Mouse (Mus musculus) liver, embryonic 11.5 days (tissue): ENCODE measurements around the gene Pnma5. TPM values are rescaled to one million over a fixed set of nuclear protein-coding genes. Genes with fewer than 3 reads are reported as not detected.
A peak's percentile ranks its signal among the peaks of the same experiment; 100 is the strongest.

Source experiments
- ATAC-seq: fragments of 200-750 bp; cut with Nextera tagmentation; replicated peaks from 2 replicates; pipeline ENCODE4 v1.8.0; 2017; ENCODE audit warnings: moderate number of reproducible peaks, mild to moderate bottlenecking, moderate TSS enrichment, moderate library complexity; ENCODE audit not compliant: low FRiP score
- DNase-seq: peaks from one replicate; pipeline ENCODE4 v3.0.0-alpha.2; 2017; ENCODE audit warnings: low spot score
- H3K27ac ChIP-seq: fragments of 300-500 bp; sonication (generic); 2 replicates; pipeline ENCODE4 v1.5.1; 2014; ENCODE audit warnings: mild to moderate bottlenecking, low read depth, low read length, control low read depth
- H3K27me3 ChIP-seq: fragments of 300-500 bp; sonication (generic); replicated peaks from 2 replicates; pipeline ENCODE4 v1.6.1; 2014; ENCODE audit warnings: low read length, mixed read lengths; ENCODE audit not compliant: control insufficient read depth, insufficient read depth
- H3K36me3 ChIP-seq: fragments of 300-500 bp; sonication (generic); 2 replicates; pipeline ENCODE4 v1.6.1; 2014; ENCODE audit warnings: mild to moderate bottlenecking, low read length, moderate library complexity, mixed read lengths; ENCODE audit not compliant: control insufficient read depth, insufficient read depth
- H3K4me1 ChIP-seq: fragments of 300-500 bp; sonication (generic); replicated peaks from 2 replicates; pipeline ENCODE4 v1.6.1; 2014; ENCODE audit warnings: low read length, mixed read lengths; ENCODE audit not compliant: control insufficient read depth, insufficient read depth
- H3K4me2 ChIP-seq: fragments of 300-500 bp; sonication (generic); 2 replicates; pipeline ENCODE4 v1.6.1; 2014; ENCODE audit warnings: mild to moderate bottlenecking, control low read depth, moderate library complexity
- H3K4me3 ChIP-seq: fragments of 300-500 bp; sonication (generic); 2 replicates; pipeline ENCODE4 v1.5.1; 2014; ENCODE audit warnings: low read depth, low read length, control low read depth
- H3K9ac ChIP-seq: fragments of 300-500 bp; sonication (generic); 2 replicates; pipeline ENCODE4 v1.6.1; 2014; ENCODE audit warnings: low read depth, low read length, control low read depth
- H3K9me3 ChIP-seq: fragments of 300-500 bp; sonication (generic); 2 replicates; pipeline ENCODE4 v1.6.1; 2016; ENCODE audit warnings: low read length, inconsistent platforms, mixed read lengths; ENCODE audit not compliant: control insufficient read depth
- WGBS: fragments of 180-500 bp; shearing (Covaris S2); extraction: QIAGEN DNeasy Blood & Tissue Kit; methylation state at CpG from one replicate; pipeline ENCODE4 v1.1.7; 2014; 5-methylcytosine and 5-hydroxymethylcytosine counted together
- microRNA counts: library from miRNA; unstranded; fragments of <30 nt; microRNA quantifications from one replicate; lab custom pipeline; 2015
- microRNA-seq: library from miRNA; unstranded; fragments of <30 nt; microRNA quantifications from one replicate; pipeline ENCODE4, GENCODE M21; 2017; ENCODE audit warnings: borderline number of aligned reads
- polyA plus RNA-seq: library from polyadenylated mRNA; unstranded; fragments of >200 nt; fragmentation: Nextera tagmentation; extraction: Ambion mirVana; gene quantifications from 2 replicates; pipeline ENCODE4 v1.2.1, GENCODE M21; 2014

Pnma5 gene
- polyA plus RNA-seq, 1 experiment from 2014 or later, result not detected

DNA sequence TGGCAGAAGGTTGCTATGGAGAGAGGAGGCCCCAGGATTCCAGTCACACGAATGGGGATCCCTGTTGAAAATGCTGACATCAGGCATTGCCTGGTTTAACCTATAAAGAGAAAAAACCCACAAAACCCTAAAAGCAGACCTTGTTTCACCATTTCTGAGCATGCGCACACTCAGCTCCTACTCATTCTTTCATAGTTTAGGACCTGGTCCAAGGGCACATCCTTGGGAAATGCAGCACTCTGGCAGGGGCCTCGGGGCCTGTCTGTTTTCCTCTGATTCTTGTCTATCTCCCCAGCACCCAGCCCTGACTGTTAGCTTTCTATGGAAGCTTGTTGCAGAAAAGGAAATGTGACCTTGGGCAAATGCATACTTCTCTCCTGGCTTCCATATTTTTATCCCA lies 46.3 kb downstream of the Pnma5 start:
- no peak overlapping the region for H3K27ac ChIP-seq
- no peaks in the 10 kb centered on the region for H3K36me3 ChIP-seq
- H3K4me2 ChIP-seq, result no peak overlapping the region
- H3K9ac ChIP-seq, result no peak overlapping the region
- peaks cover 29% of the 10 kb centered on the region for H3K27me3 ChIP-seq
- ATAC-seq, result no peak
- H3K4me3 ChIP-seq, result no peak overlapping the region
- H3K4me1 ChIP-seq, result no peaks in the 10 kb centered on the region
- no peak for DNase-seq
- no peaks in the 10 kb centered on the region for H3K9me3 ChIP-seq
- WGBS, result 69% methylated on average over 3 of the region's 3 CpGs

DNA sequence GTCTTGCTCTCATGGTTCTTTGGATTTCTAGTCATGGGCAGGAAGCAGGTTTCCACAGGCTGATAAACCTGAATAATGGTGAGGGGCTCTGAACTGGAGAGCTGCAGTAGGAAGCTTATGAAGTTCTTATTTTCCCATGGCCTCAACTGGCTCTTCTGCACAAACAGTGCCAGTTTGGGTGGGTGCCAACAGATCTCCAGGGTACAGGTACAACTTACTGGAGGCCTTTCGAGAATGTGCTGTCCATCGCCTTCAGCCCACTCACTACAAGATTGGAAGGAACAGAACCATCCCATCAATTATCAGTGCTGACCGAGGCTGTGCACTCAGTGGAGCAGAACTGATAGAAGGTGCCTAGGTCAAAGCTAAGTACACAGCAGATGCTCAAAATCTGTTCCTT lies 48.5 kb downstream of the Pnma5 start:
- no peaks in the 10 kb centered on the region; the same call in 1 of the 2 replicates for H3K4me1 ChIP-seq
- ATAC-seq (no peak), DNase-seq (no peak)
- no peak overlapping the region for H3K9ac ChIP-seq
- H3K9me3 ChIP-seq, result no peaks in the 10 kb centered on the region
- no peak overlapping the region for H3K4me2 ChIP-seq
- no peak overlapping the region for H3K27ac ChIP-seq
- no peak overlapping the region for H3K4me3 ChIP-seq
- 80% methylated on average over 3 of the region's 3 CpGs for WGBS
- peaks cover 34% of the 10 kb centered on the region for H3K27me3 ChIP-seq
- H3K36me3 ChIP-seq, result no peaks in the 10 kb centered on the region

DNA sequence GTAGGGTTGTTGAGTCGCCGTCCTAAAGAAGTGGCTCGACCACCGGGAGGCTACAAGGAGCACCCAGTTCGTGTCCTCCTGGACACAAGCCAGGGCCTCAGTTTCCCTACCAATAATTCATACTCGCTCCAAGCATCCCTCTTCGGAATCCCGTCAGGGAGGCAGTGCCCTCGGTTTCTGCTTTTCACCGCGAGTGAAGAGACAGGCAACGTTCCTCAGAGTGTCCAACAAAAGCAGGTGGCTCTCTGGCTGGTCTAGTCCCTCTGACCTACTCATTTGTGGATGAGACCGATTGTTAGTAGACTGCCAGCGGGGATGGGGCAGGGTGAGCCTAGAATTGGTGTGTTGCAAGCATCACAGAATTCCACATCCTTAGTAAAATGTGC lies 49.4 kb downstream of the Pnma5 start:
- Histone ChIP-seq H3K4me3 (peak overlapping the region; percentile 41), H3K9me3 (no peaks in the 10 kb centered on the region), H3K4me1 (no peaks in the 10 kb centered on the region; the same call in 1 of the 2 replicates), H3K9ac (no peak overlapping the region), H3K27ac (no peak overlapping the region), H3K36me3 (no peaks in the 10 kb centered on the region), H3K27me3 (peaks cover 36% of the 10 kb centered on the region), H3K4me2 (peak overlapping the region; percentile 68)
- ATAC-seq (no peak), DNase-seq (no peak)
- WGBS, result 21% methylated on average over 14 of the region's 14 CpGs

DNA sequence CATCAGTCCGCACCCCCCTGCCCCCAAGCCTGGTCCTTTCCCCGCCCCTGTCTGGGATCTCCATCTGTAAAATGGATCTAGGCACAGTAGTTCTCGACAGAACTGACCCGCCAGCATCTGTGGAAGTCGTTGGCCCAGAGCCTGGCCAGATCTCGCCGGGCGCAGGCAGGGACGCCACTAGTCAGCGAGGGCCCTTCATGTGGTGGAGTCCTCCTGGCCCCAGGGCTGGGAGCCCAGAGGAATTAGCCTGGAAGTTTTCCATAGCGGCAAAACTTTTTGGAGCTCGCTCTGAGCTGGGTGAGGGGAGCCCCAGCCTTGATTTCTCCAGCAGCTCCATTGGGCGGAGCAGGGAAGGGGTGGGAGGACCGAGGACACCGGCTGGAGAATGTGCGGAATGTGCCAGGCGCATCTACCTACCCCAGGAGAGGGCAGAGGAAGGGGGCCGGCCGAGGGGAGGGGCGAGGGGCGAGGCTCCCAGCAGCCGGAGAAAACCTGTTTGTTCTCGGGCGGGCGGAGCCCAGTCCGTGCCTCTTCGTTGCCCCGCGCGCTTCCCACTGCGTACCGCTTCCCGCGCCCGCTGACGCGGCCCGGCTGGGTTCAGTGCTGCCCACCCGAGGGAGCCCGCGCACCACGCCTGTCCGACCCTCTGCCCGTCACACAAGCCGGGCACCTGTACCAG lies 49.9 kb downstream of the Pnma5 start, which contains the start of gene Zfp185:
Zfp185 (plus strand) TSS at position 499 of the 679 bp plus-strand sequence.
- no peaks in the 10 kb centered on the region; the same call in 1 of the 2 replicates for H3K4me1 ChIP-seq
- H3K4me2 ChIP-seq, result peak within 1 kb of the TSS; percentile 68
- no peak within 1 kb of the TSS for H3K9ac ChIP-seq
- 17% methylated on average over 30 of the region's 45 CpGs for WGBS
- H3K9me3 ChIP-seq, result no peaks in the 10 kb centered on the region
- H3K36me3 ChIP-seq, result no peaks in the 10 kb centered on the region
- peaks cover 31% of the 10 kb centered on the region for H3K27me3 ChIP-seq
- DNase-seq (peak; percentile 62), ATAC-seq (peak; percentile 70)
- no peak within 1 kb of the TSS for H3K27ac ChIP-seq
- H3K4me3 ChIP-seq, result peak within 1 kb of the TSS; percentile 41

DNA sequence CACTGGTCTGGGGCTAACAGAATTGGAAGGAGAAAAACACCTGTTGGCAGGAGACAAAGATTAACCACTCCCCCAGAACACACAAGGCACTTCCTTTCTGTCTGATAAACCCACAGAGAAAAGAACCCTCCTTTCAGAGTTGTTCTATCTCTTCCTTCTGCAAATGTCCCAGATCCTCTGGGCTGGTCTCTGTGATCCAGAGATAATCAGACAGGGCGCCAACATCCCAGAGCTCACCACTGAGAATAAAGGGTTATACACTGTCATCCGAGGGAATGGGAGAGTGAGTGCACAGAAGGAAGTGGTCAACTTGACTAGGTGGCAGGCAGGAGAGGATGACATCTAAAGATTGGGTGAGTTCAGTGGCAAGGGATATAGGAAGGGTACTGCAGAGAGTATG lies 51.3 kb downstream of the Pnma5 start:
- DNase-seq (no peak), ATAC-seq (peak; percentile 39)
- Histone ChIP-seq H3K9ac (no peak overlapping the region), H3K4me3 (no peak overlapping the region), H3K36me3 (no peaks in the 10 kb centered on the region), H3K27me3 (peaks cover 27% of the 10 kb centered on the region), H3K4me2 (no peak overlapping the region), H3K4me1 (no peaks in the 10 kb centered on the region; the same call in 1 of the 2 replicates), H3K9me3 (no peaks in the 10 kb centered on the region), H3K27ac (no peak overlapping the region)
- WGBS, result 49% methylated on average over 2 of the region's 2 CpGs

MicroRNAs encoded within 50 kb of the gene (microRNA counts, 519-probe panel; counts per million panel counts)
- microRNA mmu-miR-2137 (lab: Ali Mortazavi, UCI), result not detected

Small RNA genes within 50 kb of the gene (microRNA-seq; reads per million reads assigned to microRNA genes)
- 17.6 reads per million, percentile 29 among the genes with 10 or more reads in this experiment for gene Mir2137

Other genes starting within 250 kb of the Pnma5 start
- gene Gabrq, start 211.9 kb downstream of the Pnma5 start, polyA plus RNA-seq, result 0.03 TPM in 1 of 2 replicates, not detected in the other
- gene Cetn2, start 118.7 kb downstream of the Pnma5 start, polyA plus RNA-seq, result 74.3 and 77.2 TPM in 2 replicates
- 29.6 and 32.2 TPM in 2 replicates for gene Nsdhl, start 118.5 kb downstream of the Pnma5 start, polyA plus RNA-seq
- 2.0 and 2.4 TPM in 2 replicates for gene Zfp185, start 49.8 kb downstream of the Pnma5 start, polyA plus RNA-seq
- gene Pnma3, start 27.7 kb upstream of the Pnma5 start, polyA plus RNA-seq, result not detected in 2 replicates
- 1.2 and 1.9 TPM in 2 replicates for gene Xlr4a, start 45.4 kb upstream of the Pnma5 start, polyA plus RNA-seq
- 4.3 and 4.5 TPM in 2 replicates for gene Xlr3a, start 60.0 kb upstream of the Pnma5 start, polyA plus RNA-seq
- 0.13 TPM in 1 of 2 replicates, not detected in the other for gene Gm14685, start 79.9 kb upstream of the Pnma5 start, polyA plus RNA-seq
- not detected in 2 replicates for gene Xlr5b, start 111.7 kb upstream of the Pnma5 start, polyA plus RNA-seq
- gene DXBay18, start 112.3 kb upstream of the Pnma5 start, polyA plus RNA-seq, result not detected in 2 replicates
- gene Spin2d, start 139.9 kb upstream of the Pnma5 start, polyA plus RNA-seq, result not detected in 2 replicates
- gene Xlr3b, start 155.1 kb upstream of the Pnma5 start, polyA plus RNA-seq, result 5.2 and 8.1 TPM in 2 replicates
- 3.3 and 3.8 TPM in 2 replicates for gene Xlr4b, start 177.2 kb upstream of the Pnma5 start, polyA plus RNA-seq
- gene F8a, start 191.2 kb upstream of the Pnma5 start, polyA plus RNA-seq, result 6.2 and 6.5 TPM in 2 replicates
- 0.53 and 1.2 TPM in 2 replicates for gene Xlr4c, start 206.0 kb upstream of the Pnma5 start, polyA plus RNA-seq
- not detected in 2 replicates for gene Xlr3c, start 228.3 kb upstream of the Pnma5 start, polyA plus RNA-seq